ENCODE assay signal across 25 mouse cellular contexts in genomic region chr5:139727261-139727660, GRCm38 (mm10). TPM values are rescaled to one million over a fixed set of nuclear protein-coding genes. Genes with fewer than 3 reads are reported as not detected.
DNase-seq lines count a peak whose midpoint lies in the region; ATAC-seq and TF ChIP-seq lines count a peak whose summit lies in the region.
"Had no signal": no experiment of that assay in that cellular context is flagged by ENCODE, and none has a peak within 500 bp of the region (broad histone marks: within the 10 kb centered on the region; RNA-seq: fewer than 3 reads in every experiment).

No protein-coding gene starts in this region.

- H3K9me3 ChIP-seq in liver, embryonic 11.5 days (ENCODE audit: control insufficient read depth, low read length): no peaks in the 10 kb centered on the region
- H3K9me3 ChIP-seq in liver, embryonic 13.5 days (replicated peaks): no peaks in the 10 kb centered on the region
- H3K9me3 ChIP-seq: embryonic facial prominence, embryonic 15.5 days; forebrain, embryonic 12.5 days; heart, embryonic 12.5 days; midbrain, embryonic 12.5 days; neural tube, embryonic 13.5 days had no signal

- TF ChIP-seq CTCF in bone marrow macrophage, adult 2 months (IDR thresholded peaks at IDR 0.05; ENCODE audit: low read depth, low read length): no peak

- H3K4me1 ChIP-seq in liver, embryonic 11.5 days (replicated peaks; ENCODE audit: control insufficient read depth, insufficient read depth, low read length): peaks cover 45% of the 10 kb centered on the region
- peaks cover 62% of the 10 kb centered on the region for H3K4me1 ChIP-seq in bone marrow macrophage, adult 2 months (ENCODE audit: control insufficient read depth, insufficient read depth, low read length)
- peaks cover 93% of the 10 kb centered on the region for H3K4me1 ChIP-seq in liver, embryonic 13.5 days (replicated peaks)

- no peaks in the 10 kb centered on the region for H3K36me3 ChIP-seq in liver, embryonic 11.5 days (ENCODE audit: control insufficient read depth, insufficient read depth, low read length)
- H3K36me3 ChIP-seq in liver, embryonic 13.5 days: peaks cover 22% of the 10 kb centered on the region
- H3K36me3 ChIP-seq: embryonic facial prominence, embryonic 15.5 days; forebrain, embryonic 12.5 days; heart, embryonic 12.5 days; midbrain, embryonic 12.5 days; neural tube, embryonic 13.5 days had no signal

- H3K27me3 ChIP-seq in liver, embryonic 11.5 days (replicated peaks; ENCODE audit: control insufficient read depth, insufficient read depth, low read length): no peaks in the 10 kb centered on the region
- H3K27me3 ChIP-seq in liver, embryonic 13.5 days: no peaks in the 10 kb centered on the region
- H3K27me3 ChIP-seq: embryonic facial prominence, embryonic 15.5 days; forebrain, embryonic 12.5 days; heart, embryonic 12.5 days; midbrain, embryonic 12.5 days; neural tube, embryonic 13.5 days had no signal

- H3K9ac ChIP-seq in liver, embryonic 11.5 days (ENCODE audit: low read depth, low read length): no peak overlapping the region
- 0 out of 2 replicates have a peak overlapping the region, but pooled peaks have one; percentile 20 for H3K9ac ChIP-seq in liver, embryonic 13.5 days
- H3K9ac ChIP-seq: embryonic facial prominence, embryonic 15.5 days; forebrain, embryonic 12.5 days; heart, embryonic 12.5 days; hindbrain, embryonic 14.5 days; midbrain, embryonic 12.5 days; neural tube, embryonic 13.5 days had no signal

- 56% methylated on average over 11 of the region's 11 CpGs for WGBS in liver, embryonic 11.5 days
- 44% methylated on average over 11 of the region's 11 CpGs for WGBS in liver, embryonic 13.5 days (ENCODE audit: insufficient replicate concordance)

- no peak for TF ChIP-seq POLR2A in bone marrow macrophage, adult 2 months (IDR thresholded peaks at IDR 0.05; ENCODE audit: borderline replicate concordance, low read depth, low read length)

- no peak overlapping the region for H3K4me3 ChIP-seq in liver, embryonic 11.5 days (ENCODE audit: low read depth, low read length)
- no peak overlapping the region for H3K4me3 ChIP-seq in bone marrow macrophage, adult 2 months (ENCODE audit: insufficient read depth, low read length)
- no peak overlapping the region for H3K4me3 ChIP-seq in liver, embryonic 13.5 days (replicated peaks)
- H3K4me3 ChIP-seq: embryonic facial prominence, embryonic 15.5 days; forebrain, embryonic 12.5 days; heart, embryonic 12.5 days; left cerebral cortex, adult 2 months; midbrain, embryonic 12.5 days; neural tube, embryonic 13.5 days had no signal

- ATAC-seq in liver, embryonic 11.5 days (replicated peaks; ENCODE audit: low FRiP score): no peak
- ATAC-seq in liver, embryonic 13.5 days (ENCODE audit: low read depth): no peak
- peak; percentile 19; the same call in 1 of the 2 replicates for ATAC-seq in megakaryocyte-erythroid progenitor cell, adult 5-6 weeks (replicated peaks; ENCODE audit: low FRiP score, low TSS enrichment, poor library complexity, severe bottlenecking)
- ATAC-seq: intestine, postnatal 0 days had no signal

- no peak overlapping the region for H3K27ac ChIP-seq in liver, embryonic 11.5 days (ENCODE audit: low read depth, low read length)
- 0 out of 2 replicates have a peak overlapping the region, but pooled peaks have one; percentile 80 for H3K27ac ChIP-seq in bone marrow macrophage, adult 2 months (ENCODE audit: insufficient read depth, low read depth, low read length)
- peak overlapping the region; percentile 61 for H3K27ac ChIP-seq in liver, embryonic 13.5 days
- H3K27ac ChIP-seq: embryonic facial prominence, embryonic 15.5 days; forebrain, embryonic 12.5 days; hindbrain, embryonic 14.5 days; left cerebral cortex, adult 2 months; midbrain, embryonic 12.5 days; neural tube, embryonic 13.5 days had no signal

- H3K4me2 ChIP-seq in liver, embryonic 11.5 days: 0 out of 2 replicates have a peak overlapping the region, but pooled peaks have one; percentile 16
- H3K4me2 ChIP-seq in liver, embryonic 13.5 days: no peak overlapping the region
- H3K4me2 ChIP-seq: embryonic facial prominence, embryonic 15.5 days; forebrain, embryonic 12.5 days; heart, embryonic 12.5 days; hindbrain, embryonic 14.5 days; midbrain, embryonic 12.5 days; neural tube, embryonic 13.5 days had no signal

- no peak for DNase-seq in liver, embryonic 11.5 days (ENCODE audit: low spot score)
- no peak for DNase-seq in liver
- no peak for DNase-seq in liver, embryonic 13.5 days
- DNase-seq in layer of hippocampus, adult 9-10 months (ENCODE audit: low spot score): no peak
- no peak for DNase-seq in kidney, postnatal 10 days
- no peak for DNase-seq in adrenal gland, adult (ENCODE audit: inconsistent age in 2 of 2, low spot score in 1 of 2)
- DNase-seq: adrenal gland, postnatal 10 days; cerebellum, adult 11-12 months; cerebellum, postnatal 14 days; gastrocnemius, postnatal 14 days; heart, adult 11 months; heart, postnatal 4 days; kidney, postnatal 25 days; lung, adult 2 months; lung, postnatal 10 days had no signal

RNA-seq across cellular contexts. Expression of gene Micall2, which starts 8.9 kb away (rescaled TPM):
- 17.1 and 18.5 TPM in 2 replicates for polyA plus RNA-seq in liver, embryonic 11.5 days (2014; fragmentation: Nextera tagmentation; extraction: Ambion mirVana)
- 5.6 and 6.0 TPM in 2 replicates for polyA plus RNA-seq in bone marrow macrophage, adult 2 months (2012; ENCODE audit: insufficient read depth, insufficient read length, missing spikeins)
- 9.8 and 12.1 TPM in 2 replicates for polyA plus RNA-seq in liver, embryonic 13.5 days (2015; fragmentation: Nextera tagmentation; extraction: Ambion mirVana)
- total RNA-seq in megakaryocyte-erythroid progenitor cell, adult 5-6 weeks (2014; fragmentation: Nextera tagmentation): 13.2 and 13.9 TPM in 2 replicates
- 2.6 and 5.7 TPM in 2 replicates for total RNA-seq in megakaryocyte-erythroid progenitor cell, adult 5-6 weeks (2017)

RNA-seq across cellular contexts. Expression of gene Ints1, which starts 48.2 kb away (rescaled TPM):
- 34.9 TPM in 2 replicates for polyA plus RNA-seq in liver, embryonic 11.5 days (2014; fragmentation: Nextera tagmentation; extraction: Ambion mirVana)
- 27.3 and 29.8 TPM in 2 replicates for polyA plus RNA-seq in bone marrow macrophage, adult 2 months (2012; ENCODE audit: insufficient read depth, insufficient read length, missing spikeins)
- 12.7 and 13.8 TPM in 2 replicates for polyA plus RNA-seq in liver, embryonic 13.5 days (2015; fragmentation: Nextera tagmentation; extraction: Ambion mirVana)
- total RNA-seq in megakaryocyte-erythroid progenitor cell, adult 5-6 weeks (2014; fragmentation: Nextera tagmentation): 106 and 117 TPM in 2 replicates
- 33.9 and 34.7 TPM in 2 replicates for total RNA-seq in megakaryocyte-erythroid progenitor cell, adult 5-6 weeks (2017)
